Mouse (Mus musculus): Measurements from ENCODE around the gene Gm6482. TPM values are rescaled to one million over a fixed set of nuclear protein-coding genes. Genes with fewer than 3 reads are reported as not detected.
"Not testable (repeated sequence)": the region's sequence is repeated elsewhere in the genome, so short reads cannot be mapped to it uniquely, and the experiment has no call there.

Gene Gm6482
- not detected in 2 replicates for polyA plus RNA-seq (2011; ENCODE audit: insufficient read depth, insufficient read length, low read depth, missing spikeins)

GRCm38 (mm10) chr14:41408181-41408580, at the start of gene Gm6482:
Gene Gm6482 (minus strand): TSS chr14:41408281.
- not testable (repeated sequence) for H3K36me3 ChIP-seq (ENCODE audit: control insufficient read depth, insufficient read depth, low read length, poor library complexity, severe bottlenecking); H3K27ac ChIP-seq (ENCODE audit: insufficient read depth, low read length); H3K9ac ChIP-seq (ENCODE audit: low read depth, poor library complexity, severe bottlenecking); H3K27me3 ChIP-seq (ENCODE audit: control insufficient read depth, insufficient read depth, low read length, poor library complexity, severe bottlenecking); H3K4me3 ChIP-seq (ENCODE audit: low read depth, low read length); H3K9me3 ChIP-seq (replicated peaks; ENCODE audit: control insufficient read depth, insufficient read depth, low read length, poor library complexity, severe bottlenecking); H3K4me1 ChIP-seq (ENCODE audit: control insufficient read depth, insufficient read depth, low read length)

DNA sequence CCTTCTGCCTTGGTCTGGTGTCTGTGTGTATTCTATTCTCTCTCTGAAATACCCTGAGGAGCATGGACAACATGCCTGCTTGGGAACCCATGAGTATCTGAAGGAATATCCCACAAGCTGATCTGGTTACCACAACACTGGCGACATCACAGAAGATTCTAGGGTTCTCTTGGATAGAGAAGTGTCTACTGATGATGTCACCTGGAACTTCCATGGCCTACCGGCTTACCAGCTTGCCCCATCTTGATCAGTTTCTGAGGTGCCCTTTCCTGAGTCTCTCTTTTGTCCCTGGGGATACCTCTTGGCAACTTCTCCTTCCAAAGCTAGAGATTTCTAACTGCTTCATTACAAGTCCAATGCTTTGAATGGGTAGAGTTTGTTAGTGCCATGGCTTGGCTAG, 45.3 kb upstream of the Gm6482 start, which contains the start of gene Gm7954:
Gm7954 (minus strand) TSS at position 101 of the 400 bp plus-strand sequence.
- H3K36me3 ChIP-seq (ENCODE audit: control insufficient read depth, insufficient read depth, low read length, poor library complexity, severe bottlenecking); H3K9ac ChIP-seq (ENCODE audit: low read depth, poor library complexity, severe bottlenecking); H3K4me1 ChIP-seq (ENCODE audit: control insufficient read depth, insufficient read depth, low read length); H3K9me3 ChIP-seq (replicated peaks; ENCODE audit: control insufficient read depth, insufficient read depth, low read length, poor library complexity, severe bottlenecking); H3K27me3 ChIP-seq (ENCODE audit: control insufficient read depth, insufficient read depth, low read length, poor library complexity, severe bottlenecking); H3K4me3 ChIP-seq (ENCODE audit: low read depth, low read length); H3K27ac ChIP-seq (ENCODE audit: insufficient read depth, low read length): not testable (repeated sequence)

DNA sequence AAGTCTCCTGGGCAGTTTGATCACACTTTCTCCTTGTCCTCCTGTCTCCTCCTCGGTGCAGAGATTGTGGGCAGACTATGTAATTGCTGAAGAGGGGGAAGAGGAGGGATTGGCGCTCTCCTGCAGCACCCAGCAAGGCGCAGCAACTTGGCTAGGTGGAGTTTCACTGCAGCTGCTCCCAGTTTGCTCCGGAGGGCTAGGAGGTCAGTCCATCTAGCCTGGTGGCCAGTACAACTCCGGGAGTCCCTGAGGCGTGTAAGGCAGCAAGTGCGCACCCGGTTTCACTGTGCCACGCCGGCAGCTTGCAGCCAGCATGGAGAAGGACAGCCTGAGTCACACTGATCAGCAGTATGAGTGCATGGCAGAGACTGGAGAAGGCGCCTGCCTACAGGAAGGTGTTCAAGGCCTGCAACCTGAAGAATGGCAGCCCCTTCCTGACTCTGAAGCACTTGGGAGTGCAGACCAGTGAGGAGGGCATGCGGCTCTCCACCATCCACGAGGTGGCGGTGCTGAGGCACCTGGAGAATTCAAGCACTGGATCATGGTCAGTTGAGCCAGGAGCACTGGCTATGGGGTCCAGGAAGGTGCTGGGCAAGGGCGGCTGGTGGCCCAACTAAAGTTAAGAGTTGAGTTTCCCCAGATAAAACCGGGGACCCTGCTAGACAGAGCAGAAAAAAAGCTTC, 17.5 kb upstream of the Gm6482 start:
- not testable (repeated sequence) for H3K36me3 ChIP-seq (ENCODE audit: control insufficient read depth, insufficient read depth, low read length, poor library complexity, severe bottlenecking); H3K9me3 ChIP-seq (replicated peaks; ENCODE audit: control insufficient read depth, insufficient read depth, low read length, poor library complexity, severe bottlenecking); H3K4me1 ChIP-seq (ENCODE audit: control insufficient read depth, insufficient read depth, low read length); H3K27ac ChIP-seq (ENCODE audit: insufficient read depth, low read length); H3K9ac ChIP-seq (ENCODE audit: low read depth, poor library complexity, severe bottlenecking); H3K27me3 ChIP-seq (ENCODE audit: control insufficient read depth, insufficient read depth, low read length, poor library complexity, severe bottlenecking)
- H3K4me3 ChIP-seq (ENCODE audit: low read depth, low read length) = peak overlapping the region; percentile 24; the same call in 1 of the 2 replicates
- TF ChIP-seq CTCF (IDR thresholded peaks at IDR 0.05; ENCODE audit: low read depth, low read length) = peak; percentile 46

DNA sequence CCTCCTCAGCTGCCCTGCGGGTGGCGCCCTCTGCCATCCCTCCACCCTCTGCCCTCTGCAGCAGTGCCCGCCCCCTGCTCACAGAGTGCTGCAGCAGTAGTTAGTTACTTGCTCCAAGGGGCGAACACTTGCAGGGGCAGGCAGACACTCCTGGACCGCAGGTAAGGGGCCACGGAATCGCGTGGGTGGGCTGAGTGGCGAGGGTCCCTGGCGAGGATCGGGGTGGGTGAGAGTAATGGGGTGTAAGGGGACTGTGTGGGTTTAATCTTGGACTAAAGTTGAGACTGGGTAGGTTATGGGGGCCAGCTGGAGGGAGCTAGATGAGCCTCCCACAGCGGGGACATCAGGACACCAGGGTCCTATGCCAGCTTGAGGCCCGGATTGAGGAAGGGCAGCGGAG, 16.6 kb upstream of the Gm6482 start:
- H3K9me3 ChIP-seq (replicated peaks; ENCODE audit: control insufficient read depth, insufficient read depth, low read length, poor library complexity, severe bottlenecking); H3K4me3 ChIP-seq (ENCODE audit: low read depth, low read length); H3K36me3 ChIP-seq (ENCODE audit: control insufficient read depth, insufficient read depth, low read length, poor library complexity, severe bottlenecking); H3K9ac ChIP-seq (ENCODE audit: low read depth, poor library complexity, severe bottlenecking); H3K27me3 ChIP-seq (ENCODE audit: control insufficient read depth, insufficient read depth, low read length, poor library complexity, severe bottlenecking); H3K27ac ChIP-seq (ENCODE audit: insufficient read depth, low read length); H3K4me1 ChIP-seq (ENCODE audit: control insufficient read depth, insufficient read depth, low read length): not testable (repeated sequence)

GRCm38 (mm10) chr14:41386279-41386678, 21.8 kb downstream of the Gm6482 start, which contains the start of gene Gm7945:
Gene Gm7945 (minus strand): TSS chr14:41386379.
- H3K27ac ChIP-seq (ENCODE audit: insufficient read depth, low read length); H3K9ac ChIP-seq (ENCODE audit: low read depth, poor library complexity, severe bottlenecking); H3K4me3 ChIP-seq (ENCODE audit: low read depth, low read length); H3K4me1 ChIP-seq (ENCODE audit: control insufficient read depth, insufficient read depth, low read length); H3K9me3 ChIP-seq (replicated peaks; ENCODE audit: control insufficient read depth, insufficient read depth, low read length, poor library complexity, severe bottlenecking); H3K36me3 ChIP-seq (ENCODE audit: control insufficient read depth, insufficient read depth, low read length, poor library complexity, severe bottlenecking); H3K27me3 ChIP-seq (ENCODE audit: control insufficient read depth, insufficient read depth, low read length, poor library complexity, severe bottlenecking): not testable (repeated sequence)

Other genes starting within 250 kb of the Gm6482 start
- not detected in 2 replicates for gene Sftpd, start 223.1 kb downstream of the Gm6482 start, polyA plus RNA-seq (2011; ENCODE audit: insufficient read depth, insufficient read length, low read depth, missing spikeins)
- not detected in 2 replicates for gene Gm2832, start 129.5 kb downstream of the Gm6482 start, polyA plus RNA-seq (2011; ENCODE audit: insufficient read depth, insufficient read length, low read depth, missing spikeins)
- not detected in 2 replicates for gene Gm5798, start 59.7 kb downstream of the Gm6482 start, polyA plus RNA-seq (2011; ENCODE audit: insufficient read depth, insufficient read length, low read depth, missing spikeins)
- not detected in 2 replicates for gene Gm7945, start 21.9 kb downstream of the Gm6482 start, polyA plus RNA-seq (2011; ENCODE audit: insufficient read depth, insufficient read length, low read depth, missing spikeins)
- not detected in 2 replicates for gene Gm7954, start 45.2 kb upstream of the Gm6482 start, polyA plus RNA-seq (2011; ENCODE audit: insufficient read depth, insufficient read length, low read depth, missing spikeins)
- not detected in 2 replicates for gene Gm3486, start 81.2 kb upstream of the Gm6482 start, polyA plus RNA-seq (2011; ENCODE audit: insufficient read depth, insufficient read length, low read depth, missing spikeins)
- gene Gm7970, start 147.3 kb upstream of the Gm6482 start, polyA plus RNA-seq (2011; ENCODE audit: insufficient read depth, insufficient read length, low read depth, missing spikeins) = not detected in 2 replicates
- gene 1700049E17Rik2, start 164.9 kb upstream of the Gm6482 start, polyA plus RNA-seq (2011; ENCODE audit: insufficient read depth, insufficient read length, low read depth, missing spikeins) = not detected in 2 replicates
- not detected in 2 replicates for gene Gm3072, start 216.3 kb upstream of the Gm6482 start, polyA plus RNA-seq (2011; ENCODE audit: insufficient read depth, insufficient read length, low read depth, missing spikeins)
- not detected in 2 replicates for gene Gm3676, start 238.2 kb upstream of the Gm6482 start, polyA plus RNA-seq (2011; ENCODE audit: insufficient read depth, insufficient read length, low read depth, missing spikeins)